Mouse (Mus musculus) v-Abl transformed pro-B cells (cell line): Measurements from ENCODE around the gene Hsd17b7.

Source experiments
- in situ Hi-C, 2 experiments: fragments of 400-800 bp; cut with MboI; formaldehyde crosslinking; loops; one replicate each; pipeline ENCODE4 v1.15.1; 2025; ENCODE audit not compliant: unreplicated experiment in 2 of 2

The Hsd17b7 gene

DNA sequence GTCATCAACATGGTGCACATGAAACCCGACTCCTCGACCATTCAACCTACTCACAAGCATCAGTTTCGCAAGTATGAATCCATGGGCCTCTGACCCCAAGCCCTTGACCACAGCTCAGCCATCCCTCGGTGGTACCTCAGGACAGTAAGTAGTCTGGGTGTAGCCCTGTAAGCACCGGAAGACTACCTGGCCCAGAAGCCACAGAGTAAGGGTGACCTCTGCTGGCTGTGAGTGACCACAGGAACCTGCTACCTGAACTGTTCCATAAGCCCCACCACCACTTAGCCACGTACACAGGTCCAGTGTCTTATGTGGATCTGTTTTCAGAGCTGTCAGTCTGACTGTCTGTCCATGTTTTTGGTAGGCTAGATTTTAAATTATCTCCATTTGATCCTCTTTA lies 21.4 kb downstream of the Hsd17b7 start:
- in situ Hi-C loops: loop anchor here (25.0 kb wide), 1 partner anchor 1735 kb away; no protein-coding TSS in a partner anchor

DNA sequence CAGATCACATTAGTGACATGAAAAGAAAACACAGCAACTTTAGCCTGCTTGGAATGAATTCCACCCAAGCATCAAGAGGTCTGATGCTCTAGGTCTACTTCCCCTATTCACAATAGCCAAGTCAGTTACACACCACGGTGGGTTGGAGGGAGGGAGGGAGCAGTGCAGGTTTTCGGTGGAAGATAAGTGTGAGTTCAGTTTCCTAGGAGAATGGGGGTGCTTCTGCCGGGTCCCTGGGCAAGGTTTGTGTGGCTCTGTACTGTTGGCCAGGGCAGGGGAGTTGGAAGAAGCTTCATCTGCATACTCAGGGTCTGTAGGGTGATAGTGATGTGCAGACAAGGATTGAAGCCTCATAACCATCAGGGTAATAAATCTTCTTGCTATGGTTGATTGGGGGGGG lies 23.0 kb downstream of the Hsd17b7 start:
- in situ Hi-C loops: loop anchor here (25.0 kb wide), 1 partner anchor 1734 kb away; no protein-coding TSS in a partner anchor

DNA sequence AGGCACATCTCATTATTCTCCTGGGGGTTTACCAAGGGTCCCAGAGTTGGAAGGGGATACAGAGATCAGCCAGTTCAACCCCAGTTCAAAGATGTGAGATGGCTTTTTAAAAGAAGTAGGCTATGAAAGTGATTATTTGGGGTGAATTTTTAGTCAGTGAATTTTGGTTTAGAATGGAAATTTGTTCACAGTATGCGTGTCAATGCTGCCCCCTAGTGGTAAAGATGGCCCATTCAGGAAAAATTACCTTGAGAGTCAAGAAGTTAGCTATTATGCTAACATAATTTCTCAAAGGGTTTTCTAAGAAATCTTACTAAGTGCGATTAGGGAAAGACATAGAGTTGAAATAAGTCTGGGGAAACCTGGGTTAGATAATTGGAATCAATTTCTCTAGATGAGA lies 29.7 kb downstream of the Hsd17b7 start:
- in situ Hi-C loops: loop anchor here (5.0 to 25.0 kb wide), 4 partner anchors 103 to 1727 kb away; partner anchors contain the start of gene Nuf2 (in 2 of the 2)

DNA sequence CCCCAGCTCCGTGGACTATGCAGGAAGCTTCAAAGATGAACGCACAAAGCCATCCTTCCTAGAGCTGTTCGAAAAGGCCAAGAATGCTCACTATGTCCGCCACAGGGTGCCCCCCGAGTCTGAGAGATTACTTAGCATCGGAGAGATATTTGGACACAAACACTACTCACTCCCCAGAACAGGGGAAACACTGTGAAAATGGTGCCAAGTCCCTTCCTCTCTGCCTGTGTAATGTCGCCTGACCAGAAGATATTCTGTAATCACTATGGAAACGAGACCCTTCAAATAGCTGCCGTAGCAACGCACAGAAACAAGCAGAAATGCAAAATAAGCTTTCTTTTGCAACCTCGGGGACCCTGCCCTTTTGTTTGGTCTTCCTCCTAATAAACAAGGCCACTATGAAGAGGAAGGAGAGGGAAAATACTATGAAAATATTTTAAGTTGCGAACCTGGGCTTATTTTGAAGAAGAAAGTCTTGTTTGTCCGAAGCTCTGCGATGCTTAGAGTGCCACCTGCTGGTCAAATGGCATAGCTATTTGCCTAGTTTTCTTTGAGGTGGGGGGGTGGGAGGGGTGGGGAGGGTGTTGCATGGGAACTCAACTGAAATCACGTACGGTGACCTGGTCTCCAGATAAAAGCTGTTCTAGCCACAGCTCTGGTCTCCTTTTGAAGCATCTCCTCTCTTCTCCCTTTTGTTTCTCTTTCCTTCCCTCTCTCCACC lies 34.9 kb downstream of the Hsd17b7 start:
- in situ Hi-C loops: loop anchor here (10.0 to 25.0 kb wide), 2 partner anchors 399 to 1722 kb away; partner anchors contain the start of gene Nuf2 (in 1 of the 2)

DNA sequence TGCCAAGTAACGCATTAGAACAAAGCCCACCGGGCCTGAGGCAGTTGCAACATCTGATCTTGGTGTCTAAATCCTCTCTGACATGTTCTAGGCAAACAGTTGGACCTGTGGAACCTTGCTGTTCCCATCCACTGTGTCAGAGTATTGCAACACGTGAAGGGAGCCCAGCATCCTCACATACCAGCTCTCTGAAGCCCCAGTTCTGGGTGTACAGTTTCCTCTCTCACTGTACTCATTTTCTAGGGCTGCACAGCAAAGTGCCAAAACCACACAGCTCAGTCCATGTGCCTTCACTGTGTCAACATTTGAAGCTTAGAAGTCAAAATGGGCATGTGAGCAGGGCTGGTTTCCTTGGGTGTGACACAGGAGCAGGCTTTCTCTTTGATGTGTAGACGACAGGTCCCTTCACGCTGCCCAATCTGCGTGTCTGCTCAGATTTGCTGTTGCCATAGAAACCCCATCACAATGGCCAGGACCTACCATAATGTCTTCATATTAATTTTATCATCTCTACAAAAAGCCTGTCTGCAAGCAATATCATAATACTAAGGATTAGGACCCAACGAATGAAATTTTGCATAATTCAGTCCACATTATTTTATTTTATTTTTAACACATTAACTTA lies 36.8 kb downstream of the Hsd17b7 start:
- in situ Hi-C loops: loop anchor here (10.0 to 25.0 kb wide), 2 partner anchors 397 to 1720 kb away; partner anchors contain the start of gene Nuf2 (in 1 of the 2)

DNA sequence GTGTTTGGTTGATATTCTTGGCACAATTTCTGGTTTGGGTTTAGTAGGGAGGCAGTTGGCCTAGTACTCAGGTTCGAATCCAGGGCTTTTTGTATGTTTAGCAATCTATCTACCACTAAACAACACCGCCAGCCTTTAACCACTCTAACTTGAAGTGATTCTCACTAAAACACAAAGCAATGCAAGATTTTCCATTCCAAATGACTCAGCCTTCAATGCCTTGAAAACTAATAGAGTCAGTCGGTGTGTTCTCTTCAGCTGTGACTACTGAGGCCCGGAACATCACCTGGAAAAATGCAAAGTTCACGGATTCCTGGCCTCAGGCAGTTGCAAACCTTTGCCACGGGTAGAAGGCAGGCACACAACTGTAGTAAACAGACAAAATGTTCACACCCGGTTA lies 37.3 kb downstream of the Hsd17b7 start:
- in situ Hi-C loops: loop anchor here (10.0 to 25.0 kb wide), 2 partner anchors 397 to 1719 kb away; partner anchors contain the start of gene Nuf2 (in 1 of the 2)

DNA sequence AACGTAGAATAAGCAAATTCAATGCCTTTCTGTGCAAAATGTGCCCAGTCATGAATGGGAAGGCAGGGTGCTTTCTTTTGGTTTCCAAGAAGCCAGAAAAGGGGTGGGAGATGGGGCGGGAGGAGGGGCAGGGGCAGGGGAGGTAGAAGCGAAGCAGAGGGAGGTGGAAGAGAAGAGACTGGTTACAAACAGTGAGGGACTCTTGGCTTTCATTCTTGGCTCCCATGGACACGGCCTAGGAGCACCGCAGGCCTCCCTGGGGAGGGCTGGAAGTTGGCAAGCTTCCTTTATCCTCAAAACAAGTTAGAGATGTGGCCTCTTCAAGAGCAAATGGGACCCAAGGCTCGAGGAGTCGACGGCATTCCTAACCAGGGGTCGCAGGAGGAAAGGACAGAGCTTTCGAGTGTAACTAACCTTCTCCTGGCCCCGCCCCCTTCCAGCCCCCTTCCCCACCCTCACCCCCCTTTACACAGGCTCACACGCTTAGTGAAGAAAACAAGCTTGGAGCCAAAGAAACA lies 40.5 kb downstream of the Hsd17b7 start, which contains the start of gene Ccdc190:
Gene Ccdc190 (plus strand): TSS at position 195 of the 518 bp plus-strand sequence.
- in situ Hi-C loops: loop anchor here (25.0 kb wide), 1 partner anchor 1716 kb away; no protein-coding TSS in a partner anchor

DNA sequence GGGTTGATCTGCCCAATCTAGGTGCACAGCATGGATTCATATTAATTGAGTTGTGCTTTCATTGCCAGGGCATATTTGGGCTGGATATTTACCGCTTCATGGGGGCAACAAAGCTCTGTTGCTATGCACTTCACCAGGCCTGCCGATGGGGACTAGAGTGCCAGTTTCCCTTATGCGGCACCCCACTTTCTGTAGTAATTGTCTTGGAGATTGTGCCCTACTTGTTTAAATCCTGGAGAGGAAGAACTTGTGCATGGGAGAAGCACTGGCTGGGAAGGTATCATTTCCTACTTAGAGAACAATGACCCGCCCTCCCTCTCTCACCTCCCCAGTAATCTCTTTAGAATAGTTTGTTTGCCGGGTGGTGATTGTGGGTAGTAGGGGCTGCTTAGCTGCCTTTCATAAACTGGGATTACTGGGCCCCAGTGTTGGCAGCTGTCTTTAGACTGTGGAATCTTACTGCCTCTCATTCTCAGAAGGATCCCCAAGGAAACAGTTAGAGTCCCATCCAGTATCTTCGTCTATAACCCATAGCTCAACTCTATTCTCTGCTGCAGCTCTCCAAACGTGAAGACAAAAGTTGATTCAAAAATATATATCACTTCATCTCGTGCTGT lies 41.2 kb downstream of the Hsd17b7 start:
- in situ Hi-C loops: loop anchor here (25.0 kb wide), 1 partner anchor 1716 kb away; no protein-coding TSS in a partner anchor

DNA sequence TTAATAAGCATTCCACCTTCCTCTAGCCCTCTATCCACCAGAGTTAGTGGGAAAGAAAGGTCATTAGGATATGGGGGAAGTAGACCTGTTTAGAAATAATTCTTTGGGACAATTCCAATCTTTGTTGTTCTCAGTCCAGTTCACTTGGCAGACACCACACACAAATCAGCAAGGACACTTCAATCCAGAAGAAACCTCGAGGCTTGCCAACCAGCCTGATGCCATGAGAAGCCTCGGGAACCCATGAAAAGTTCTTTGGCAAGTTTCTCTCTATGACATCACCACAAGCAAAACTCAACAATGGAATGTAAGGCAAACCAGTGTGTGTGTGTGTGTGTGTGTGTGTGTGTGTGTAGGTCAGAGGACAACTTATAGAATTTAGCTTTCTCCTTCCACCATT lies 44.5 kb downstream of the Hsd17b7 start:
- in situ Hi-C loops: no loop called here

DNA sequence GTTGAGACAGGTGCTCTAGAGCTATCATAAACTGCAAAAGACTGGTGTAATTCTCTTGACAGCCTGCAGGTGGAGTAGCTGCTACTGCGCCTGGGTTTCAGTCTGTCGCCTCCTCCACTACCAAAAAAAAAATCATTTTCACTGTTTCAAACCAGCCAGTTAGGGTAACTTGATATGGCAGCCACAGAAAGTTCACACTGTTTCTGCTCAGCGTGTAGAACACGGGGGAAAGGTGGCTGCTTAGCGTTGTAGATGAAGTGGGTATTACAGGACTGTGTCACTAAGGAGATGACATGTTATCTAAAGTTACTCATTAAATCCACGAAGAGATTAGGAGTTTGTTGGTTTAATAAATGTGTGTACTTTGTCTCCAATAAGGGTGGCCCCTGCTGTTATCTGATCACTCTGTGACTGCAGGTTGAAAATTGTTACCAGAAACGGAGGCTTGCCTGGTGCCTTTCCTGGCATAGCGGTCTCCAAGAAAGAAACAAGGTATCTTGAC lies 47.3 kb downstream of the Hsd17b7 start:
- in situ Hi-C loops: no loop called here

DNA sequence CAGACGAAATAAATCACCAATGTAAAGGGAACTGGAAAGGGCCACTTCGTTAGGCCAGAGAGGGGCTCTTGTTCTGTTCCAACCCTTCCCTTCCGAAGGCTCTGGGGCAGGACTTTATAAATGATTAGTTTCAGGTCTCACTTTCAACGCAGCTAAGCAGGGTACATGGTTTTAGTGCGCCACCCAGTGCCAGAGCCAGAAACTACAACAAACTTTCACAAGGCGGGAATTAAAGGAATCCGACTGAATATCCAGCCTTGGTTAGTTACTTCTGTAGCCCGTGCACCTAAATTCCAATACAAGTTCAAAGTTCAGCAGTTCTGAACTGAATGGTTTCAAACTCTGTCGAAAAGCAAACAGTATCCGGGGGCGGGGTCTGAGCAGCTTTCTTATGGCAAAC lies 49.8 kb downstream of the Hsd17b7 start:
- in situ Hi-C loops: no loop called here

DNA sequence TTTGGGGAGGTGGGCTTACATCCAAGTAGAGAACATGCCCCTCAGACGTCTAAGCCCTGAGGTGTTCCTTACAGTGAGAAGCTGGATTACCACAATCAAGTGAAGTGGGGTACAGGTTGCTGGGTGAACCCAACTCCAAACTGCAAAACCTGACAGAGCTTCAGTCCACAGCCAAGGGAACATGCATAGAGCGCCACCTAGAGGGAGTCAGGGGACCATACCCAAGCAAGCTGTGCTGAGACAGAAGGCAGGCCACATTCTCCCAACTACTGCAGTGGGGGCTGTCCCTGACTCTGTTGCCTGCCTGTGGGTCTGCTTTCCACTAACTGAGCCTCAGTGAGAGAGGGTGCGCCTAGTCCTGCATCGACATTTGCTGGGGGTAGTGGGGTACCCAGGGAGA lies 51.0 kb downstream of the Hsd17b7 start:
- in situ Hi-C loops: no loop called here

DNA sequence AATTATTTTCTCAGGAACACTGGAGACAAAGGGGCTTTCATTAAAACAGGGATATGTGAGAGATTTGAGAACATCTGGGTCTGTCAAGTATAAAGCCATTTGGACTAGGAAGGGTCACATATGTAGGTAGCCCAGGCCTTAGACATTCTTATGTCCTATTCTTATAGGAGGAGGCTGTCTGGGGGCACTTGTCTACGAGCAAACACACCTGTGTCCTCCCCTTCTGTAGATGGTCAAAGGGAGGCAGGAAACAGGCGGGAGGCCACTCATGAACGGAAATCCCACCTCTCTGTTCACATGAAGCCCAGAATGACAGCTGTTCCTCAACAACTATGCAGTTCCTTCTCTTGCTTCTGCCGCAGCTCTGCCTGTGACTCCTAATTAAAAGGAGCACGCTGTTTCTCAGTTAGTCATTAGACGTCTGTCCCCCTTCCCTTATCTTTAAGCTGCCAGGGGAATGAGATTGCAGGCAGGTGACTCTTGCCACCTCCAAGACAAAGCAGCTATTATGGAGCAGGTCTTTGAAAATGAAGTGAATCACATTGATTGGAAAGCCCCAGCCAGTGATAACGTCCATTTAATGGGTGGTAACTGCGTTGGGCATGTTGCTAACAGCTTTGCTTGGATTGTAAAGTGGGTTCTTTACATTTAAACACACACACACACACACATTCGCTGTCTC lies 51.8 kb downstream of the Hsd17b7 start:
- in situ Hi-C loops: no loop called here

DNA sequence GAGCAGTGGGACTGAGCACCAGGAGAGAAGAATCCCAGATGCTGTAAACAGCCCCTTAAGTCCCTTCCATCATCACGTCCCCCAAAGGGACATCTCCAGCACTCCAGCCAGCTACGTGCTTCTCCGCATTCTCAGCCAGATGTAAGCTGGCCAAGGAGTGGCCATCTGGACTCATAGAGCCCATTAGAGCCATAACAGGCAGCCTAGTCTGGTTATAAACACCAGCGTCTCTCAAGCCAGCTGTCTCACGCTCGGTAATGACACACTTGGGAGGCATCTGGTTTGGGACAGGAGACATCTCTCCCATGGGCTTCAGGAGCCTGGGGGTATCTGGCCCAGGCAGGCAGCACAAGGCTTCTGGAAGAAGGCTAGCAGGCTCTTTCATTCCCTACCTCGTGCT lies 52.4 kb downstream of the Hsd17b7 start:
- in situ Hi-C loops: no loop called here

DNA sequence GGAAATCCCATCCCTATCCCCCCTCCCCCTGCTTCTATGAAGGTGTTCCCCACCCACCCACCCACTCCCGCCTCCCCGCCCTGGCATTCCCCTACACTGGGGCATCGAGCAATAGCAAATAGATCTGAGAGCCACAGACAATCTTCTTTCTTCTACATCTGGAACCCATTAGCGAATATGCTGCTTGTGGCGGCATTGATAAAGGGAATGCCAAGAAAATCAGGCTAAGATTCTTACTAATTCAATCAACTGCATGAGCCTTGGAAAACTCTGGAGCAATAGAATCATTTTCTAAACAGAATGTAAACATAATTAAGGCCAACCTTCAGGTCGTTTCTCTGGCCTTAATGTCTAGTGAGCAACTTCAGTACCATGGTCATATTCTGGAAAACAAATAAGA lies 57.5 kb downstream of the Hsd17b7 start:
- in situ Hi-C loops: no loop called here

DNA sequence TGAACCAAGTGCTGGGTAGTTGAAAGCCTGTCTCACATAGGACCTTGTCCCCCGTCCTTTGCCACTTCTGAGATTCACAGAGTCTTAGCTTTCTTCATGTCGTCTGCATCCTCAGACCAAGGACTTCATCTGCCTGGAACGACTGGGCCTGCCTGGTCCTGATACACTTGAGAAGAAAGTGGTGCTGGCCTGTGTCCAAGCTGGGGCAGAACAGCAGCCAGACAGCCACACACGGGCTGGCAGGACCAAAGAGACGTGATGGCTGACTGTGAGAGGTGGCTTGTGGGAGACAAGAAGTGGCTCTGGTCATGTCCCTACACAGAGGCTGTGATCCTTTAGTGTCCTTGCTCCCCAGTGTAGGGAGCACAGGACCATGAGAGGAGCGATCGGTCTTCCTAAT lies 58.3 kb downstream of the Hsd17b7 start:
- in situ Hi-C loops: no loop called here

DNA sequence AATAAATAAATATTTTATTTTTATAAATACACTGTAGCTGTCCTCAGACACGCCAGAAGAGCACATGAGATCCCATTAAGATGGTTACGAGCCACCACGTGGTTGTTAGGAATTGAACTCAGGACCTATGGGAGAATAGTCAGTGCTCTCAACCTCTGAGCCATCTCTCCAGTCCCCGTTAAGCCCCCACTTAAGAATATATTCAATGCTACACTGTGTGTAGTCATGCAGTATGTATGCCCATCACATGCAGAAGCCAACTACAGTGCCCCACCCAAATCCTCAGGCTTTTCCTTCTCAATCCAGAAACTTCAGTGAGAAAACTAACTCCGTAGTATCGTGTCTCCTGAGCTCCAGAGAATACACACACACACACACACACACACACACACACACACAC lies 59.4 kb downstream of the Hsd17b7 start:
- in situ Hi-C loops: no loop called here

DNA sequence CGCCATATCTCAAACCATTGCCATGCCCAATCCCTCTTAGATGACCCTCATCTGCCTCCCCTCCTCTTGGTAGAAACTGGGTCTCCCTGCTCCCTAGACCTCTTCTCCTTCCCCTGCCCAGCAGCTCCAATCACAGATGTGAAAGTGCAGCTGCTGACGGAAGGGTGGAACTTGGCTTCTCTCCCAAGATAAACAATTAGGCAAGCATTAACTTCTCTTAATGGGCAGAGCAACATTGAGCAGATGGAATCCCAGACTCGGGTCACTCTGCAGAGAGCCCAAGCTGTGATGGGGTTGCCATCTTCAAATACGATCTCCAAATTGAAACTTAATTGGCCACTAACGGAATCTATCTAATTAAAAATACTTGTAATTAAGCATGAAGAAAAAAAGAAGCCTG lies 59.9 kb downstream of the Hsd17b7 start:
- in situ Hi-C loops: no loop called here

DNA sequence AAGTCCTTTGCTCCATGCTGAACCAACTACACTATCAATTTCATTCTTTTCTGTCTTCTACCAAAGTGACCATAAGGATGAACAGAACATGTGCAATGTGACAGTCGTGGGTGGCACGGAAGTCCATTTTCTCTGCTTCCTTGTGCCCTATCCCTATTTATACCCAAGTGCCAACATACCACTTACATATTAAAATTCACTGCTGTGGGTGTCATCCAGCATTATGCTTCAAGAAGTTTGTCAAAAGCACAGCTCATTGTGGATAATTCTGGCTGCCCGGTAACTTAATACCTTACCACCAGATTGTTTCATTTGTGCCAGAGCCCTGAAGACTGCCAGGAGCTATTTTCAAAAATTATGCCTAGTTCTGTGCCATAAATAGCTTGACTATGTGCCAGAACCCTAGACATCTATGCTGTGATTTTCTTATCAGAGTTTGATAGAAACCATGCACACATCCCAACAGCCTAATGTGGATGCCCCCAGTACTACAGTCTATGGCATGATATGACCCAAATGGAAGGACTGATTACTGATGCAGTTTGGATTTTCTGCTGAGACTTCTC lies 68.2 kb downstream of the Hsd17b7 start:
- in situ Hi-C loops: no loop called here
